Mouse (Mus musculus) limb, embryonic 13.5 days (tissue): ENCODE data around the gene Nbas. TPM values are rescaled to one million over a fixed set of nuclear protein-coding genes. Genes with fewer than 3 reads are reported as not detected.

ENCODE experiments used
- ATAC-seq: fragments of 200-750 bp; cut with Nextera tagmentation; 2 replicates; pipeline ENCODE4 v1.8.0; 2017; ENCODE audit warnings: low read depth, moderate number of reproducible peaks, moderate TSS enrichment; ENCODE audit not compliant: low FRiP score
- H3K27ac ChIP-seq: fragments of 300-500 bp; sonication (generic); 2 replicates; pipeline ENCODE4 v1.5.1; 2015; ENCODE audit warnings: inconsistent platforms, mild to moderate bottlenecking, moderate library complexity
- H3K27me3 ChIP-seq: fragments of 300-500 bp; sonication (generic); 2 replicates; pipeline ENCODE4 v1.6.1; 2015; ENCODE audit warnings: mild to moderate bottlenecking, inconsistent platforms
- H3K36me3 ChIP-seq: fragments of 300-500 bp; sonication (generic); 2 replicates; pipeline ENCODE4 v1.6.1; 2015; ENCODE audit warnings: inconsistent platforms, mild to moderate bottlenecking, moderate library complexity
- H3K4me1 ChIP-seq: fragments of 300-500 bp; sonication (generic); 2 replicates; pipeline ENCODE4 v1.6.1; 2015; ENCODE audit warnings: inconsistent platforms
- H3K4me2 ChIP-seq: fragments of 300-500 bp; sonication (generic); replicated peaks from 2 replicates; pipeline ENCODE4 v1.6.1; 2015; ENCODE audit warnings: inconsistent platforms, mild to moderate bottlenecking, moderate library complexity
- H3K4me3 ChIP-seq: fragments of 300-500 bp; sonication (generic); 2 replicates; pipeline ENCODE4 v1.5.1; 2015; ENCODE audit warnings: moderate library complexity, mild to moderate bottlenecking, inconsistent platforms
- H3K9ac ChIP-seq: fragments of 300-500 bp; sonication (generic); 2 replicates; pipeline ENCODE4 v1.6.1; 2015; ENCODE audit warnings: mild to moderate bottlenecking, inconsistent platforms
- H3K9me3 ChIP-seq: fragments of 300-500 bp; sonication (generic); 2 replicates; pipeline ENCODE4 v1.6.1; 2016; ENCODE audit warnings: inconsistent platforms
- WGBS: fragments of 180-500 bp; shearing (Covaris S2); methylation state at CpG from one replicate; pipeline ENCODE4 v1.1.7; 2015; 5-methylcytosine and 5-hydroxymethylcytosine counted together
- polyA plus RNA-seq: library from polyadenylated mRNA; unstranded; fragments of >200 nt; fragmentation: Nextera tagmentation; extraction: Ambion mirVana; gene quantifications from 2 replicates; pipeline ENCODE4 v1.2.1, GENCODE M21; 2015

Gene Nbas
- polyA plus RNA-seq, 1 experiment from 2014 or later, result 15.9 TPM

DNA sequence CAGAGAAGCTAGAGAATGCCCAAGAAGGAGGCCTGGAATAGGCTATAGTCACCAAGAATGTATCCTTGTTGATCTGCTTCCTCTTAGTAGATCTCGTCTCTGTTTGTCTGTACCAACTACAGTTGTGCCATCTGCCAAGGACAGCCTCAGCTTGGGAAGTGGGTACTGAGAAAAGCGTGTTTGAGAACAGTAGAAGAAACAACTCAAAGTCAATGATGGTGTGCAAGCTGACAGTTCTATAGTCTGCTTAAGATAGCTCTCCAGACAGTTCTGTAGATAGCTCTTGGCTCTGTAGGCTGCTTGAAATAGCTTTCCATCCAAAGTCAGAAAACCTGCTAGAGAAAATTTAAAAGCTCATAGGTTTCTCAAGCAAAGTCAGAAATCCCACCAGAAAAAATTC lies 149.7 kb downstream of the Nbas start:
- Histone ChIP-seq H3K4me3 (no peak overlapping the region), H3K9ac (no peak overlapping the region), H3K36me3 (peaks cover 25% of the 10 kb centered on the region), H3K4me1 (no peaks in the 10 kb centered on the region), H3K27ac (no peak overlapping the region), H3K9me3 (no peaks in the 10 kb centered on the region), H3K27me3 (no peaks in the 10 kb centered on the region), H3K4me2 (no peak overlapping the region)
- 90% methylated on average over 2 of the region's 2 CpGs for WGBS
- no peak for ATAC-seq

DNA sequence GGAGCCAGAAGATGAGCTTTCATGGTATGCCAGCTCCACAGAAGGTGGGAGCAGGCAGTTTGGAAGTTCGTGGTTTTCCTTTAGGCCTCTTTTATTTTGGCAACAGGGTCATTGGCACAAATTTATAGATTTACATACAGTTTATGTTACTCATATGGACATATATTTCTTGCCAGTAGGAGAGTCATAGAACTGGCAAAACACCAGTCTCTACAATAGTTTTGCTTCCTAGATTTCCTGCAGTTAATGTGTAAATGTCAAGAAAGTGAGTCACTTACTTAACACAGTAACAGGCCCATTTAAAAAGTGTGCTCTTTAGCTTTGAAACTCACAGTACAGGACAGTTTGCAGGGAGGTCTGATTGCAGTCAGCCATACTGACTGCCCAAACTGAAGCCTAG lies 161.3 kb downstream of the Nbas start:
- Histone ChIP-seq H3K9ac (no peak overlapping the region), H3K36me3 (peaks cover 17% of the 10 kb centered on the region), H3K4me2 (no peak overlapping the region), H3K27ac (no peak overlapping the region), H3K27me3 (no peaks in the 10 kb centered on the region), H3K4me3 (no peak overlapping the region), H3K9me3 (no peaks in the 10 kb centered on the region), H3K4me1 (no peaks in the 10 kb centered on the region)
- ATAC-seq, result no peak
- WGBS, result 74% methylated on average over 1 of the region's 1 CpGs

DNA sequence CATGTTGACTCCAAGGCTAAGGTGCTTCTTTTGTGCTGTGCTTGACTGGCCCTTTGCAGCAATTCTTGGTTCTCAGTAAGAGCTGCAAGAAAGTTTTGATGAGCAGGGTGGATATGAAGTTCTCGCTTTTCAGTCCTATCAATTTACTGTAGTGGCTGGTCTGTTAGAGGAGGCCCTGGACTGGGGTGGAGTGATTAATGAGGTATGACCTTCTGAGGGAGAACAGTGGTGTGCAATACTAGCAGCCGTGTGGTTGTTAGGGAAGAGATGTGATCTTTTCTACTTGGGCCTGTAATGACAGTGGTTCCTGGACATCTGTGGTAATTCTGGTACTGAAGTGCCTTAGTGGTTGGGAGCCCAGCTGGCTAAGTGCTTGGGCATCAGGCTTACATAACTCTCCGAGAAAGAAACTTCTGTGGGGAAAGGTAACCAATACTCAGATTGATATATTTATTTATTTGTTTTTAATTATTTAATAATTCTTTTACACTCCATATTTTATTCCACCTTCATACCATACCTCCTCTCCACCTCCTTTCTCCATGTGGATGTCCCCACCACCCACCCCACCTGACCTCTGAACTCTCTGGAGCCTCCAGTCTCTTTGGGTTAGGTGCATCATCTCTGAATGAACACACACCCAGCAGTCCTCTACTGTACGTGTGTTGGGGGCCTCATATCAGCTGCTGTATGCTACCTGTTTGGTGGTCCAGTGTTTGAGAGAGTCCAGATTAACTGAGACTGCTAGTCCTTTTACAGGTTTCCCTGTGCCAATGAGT lies 175.9 kb downstream of the Nbas start:
- H3K4me1 ChIP-seq, result peaks cover 4% of the 10 kb centered on the region; the same call in 1 of the 2 replicates
- no peak for ATAC-seq
- no peak overlapping the region for H3K4me2 ChIP-seq
- H3K36me3 ChIP-seq, result peaks cover 6% of the 10 kb centered on the region; the same call in 1 of the 2 replicates
- no peak overlapping the region for H3K9ac ChIP-seq
- H3K27ac ChIP-seq, result no peak overlapping the region
- H3K9me3 ChIP-seq, result no peaks in the 10 kb centered on the region
- no peaks in the 10 kb centered on the region for H3K27me3 ChIP-seq
- WGBS, result 64% methylated on average over 4 of the region's 4 CpGs
- H3K4me3 ChIP-seq, result no peak overlapping the region

DNA sequence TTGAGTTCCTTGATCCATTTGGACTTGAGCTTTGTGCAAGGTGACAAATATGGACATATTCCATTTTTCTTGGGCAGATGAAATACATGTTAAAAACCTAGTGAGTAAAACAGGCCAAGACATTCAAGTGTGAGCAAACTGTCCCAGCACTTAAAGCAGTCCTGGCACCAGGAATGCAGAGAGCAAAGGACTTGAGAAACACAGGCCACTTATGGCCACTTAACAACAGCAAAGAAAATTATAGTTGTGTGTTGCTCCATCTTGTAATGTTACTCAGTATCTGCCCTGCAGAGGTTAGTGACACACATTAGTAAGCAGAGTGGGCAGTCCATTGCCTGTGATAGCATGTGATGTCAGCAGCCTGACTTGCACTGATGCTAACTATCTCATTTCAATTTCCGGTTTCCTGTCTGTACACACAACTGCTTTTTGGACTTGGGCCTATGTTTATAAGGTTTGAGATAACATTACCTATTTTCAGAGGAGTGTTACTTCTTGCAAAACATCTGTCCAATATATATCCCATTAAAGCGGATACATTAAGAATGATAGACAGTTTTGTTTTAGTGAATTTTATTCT lies 176.6 kb downstream of the Nbas start:
- ATAC-seq, result no peak
- WGBS, result 90% methylated on average over 2 of the region's 2 CpGs
- peaks cover 6% of the 10 kb centered on the region; the same call in 1 of the 2 replicates for H3K36me3 ChIP-seq

DNA sequence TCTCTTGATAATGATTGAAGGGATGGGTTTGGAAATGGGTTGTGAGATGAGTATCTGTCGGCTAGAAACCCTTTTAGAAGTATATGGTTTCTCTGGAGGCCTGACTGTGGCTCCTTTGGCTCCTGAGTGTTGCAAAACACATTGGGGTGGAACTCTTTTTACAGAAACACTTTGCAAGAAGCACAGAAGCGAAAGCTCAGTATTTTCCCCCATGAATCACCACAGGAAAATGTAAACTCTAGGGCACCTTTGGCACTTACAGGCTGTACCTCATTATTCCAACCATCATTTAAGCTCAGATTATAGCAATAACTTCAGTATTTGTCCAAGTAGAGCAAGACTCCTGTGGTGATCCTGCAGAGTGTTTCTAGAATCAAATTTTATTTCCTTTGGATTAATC lies 180.0 kb downstream of the Nbas start:
- no peak for ATAC-seq
- Histone ChIP-seq H3K27me3 (no peaks in the 10 kb centered on the region), H3K9ac (no peak overlapping the region), H3K36me3 (no peaks in the 10 kb centered on the region), H3K4me1 (peaks cover 4% of the 10 kb centered on the region; the same call in 1 of the 2 replicates), H3K4me3 (no peak overlapping the region), H3K4me2 (no peak overlapping the region), H3K9me3 (no peaks in the 10 kb centered on the region), H3K27ac (no peak overlapping the region)
- 70% methylated on average over 2 of the region's 2 CpGs for WGBS

More for the DNA sequence above, 176.6 kb downstream of the Nbas start:
- H3K4me1 ChIP-seq, result peaks cover 4% of the 10 kb centered on the region; the same call in 1 of the 2 replicates
- no peak overlapping the region for H3K4me3 ChIP-seq
- H3K27me3 ChIP-seq, result no peaks in the 10 kb centered on the region
- no peak overlapping the region for H3K27ac ChIP-seq
- H3K9me3 ChIP-seq, result no peaks in the 10 kb centered on the region
- no peak overlapping the region for H3K4me2 ChIP-seq
- H3K9ac ChIP-seq, result no peak overlapping the region

DNA sequence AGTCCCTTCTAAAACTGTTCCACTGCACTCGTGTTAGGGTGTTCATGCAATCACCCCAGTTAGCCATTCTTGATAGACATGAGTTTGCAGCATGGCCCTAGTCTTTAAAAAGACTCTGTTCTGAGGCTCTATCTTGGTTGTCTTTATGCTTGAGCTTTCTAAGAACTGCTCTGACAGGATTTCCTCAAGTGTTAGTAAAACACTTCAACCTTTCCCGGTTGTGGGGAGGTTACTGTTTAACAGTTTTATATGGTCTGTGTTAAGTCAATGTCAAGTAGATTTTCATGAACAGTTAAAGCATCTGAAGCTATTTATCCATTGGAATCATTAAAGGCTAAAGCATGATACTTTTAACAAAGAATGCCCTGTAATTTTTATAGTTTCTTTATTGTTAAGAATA lies 183.1 kb downstream of the Nbas start:
- H3K27ac ChIP-seq, result no peak overlapping the region
- no peak overlapping the region for H3K4me2 ChIP-seq
- H3K36me3 ChIP-seq, result peaks cover 6% of the 10 kb centered on the region
- H3K4me3 ChIP-seq, result no peak overlapping the region
- 75% methylated on average over 2 of the region's 2 CpGs for WGBS
- H3K4me1 ChIP-seq, result no peaks in the 10 kb centered on the region
- no peak overlapping the region for H3K9ac ChIP-seq
- H3K9me3 ChIP-seq, result no peaks in the 10 kb centered on the region
- no peaks in the 10 kb centered on the region for H3K27me3 ChIP-seq
- no peak for ATAC-seq

DNA sequence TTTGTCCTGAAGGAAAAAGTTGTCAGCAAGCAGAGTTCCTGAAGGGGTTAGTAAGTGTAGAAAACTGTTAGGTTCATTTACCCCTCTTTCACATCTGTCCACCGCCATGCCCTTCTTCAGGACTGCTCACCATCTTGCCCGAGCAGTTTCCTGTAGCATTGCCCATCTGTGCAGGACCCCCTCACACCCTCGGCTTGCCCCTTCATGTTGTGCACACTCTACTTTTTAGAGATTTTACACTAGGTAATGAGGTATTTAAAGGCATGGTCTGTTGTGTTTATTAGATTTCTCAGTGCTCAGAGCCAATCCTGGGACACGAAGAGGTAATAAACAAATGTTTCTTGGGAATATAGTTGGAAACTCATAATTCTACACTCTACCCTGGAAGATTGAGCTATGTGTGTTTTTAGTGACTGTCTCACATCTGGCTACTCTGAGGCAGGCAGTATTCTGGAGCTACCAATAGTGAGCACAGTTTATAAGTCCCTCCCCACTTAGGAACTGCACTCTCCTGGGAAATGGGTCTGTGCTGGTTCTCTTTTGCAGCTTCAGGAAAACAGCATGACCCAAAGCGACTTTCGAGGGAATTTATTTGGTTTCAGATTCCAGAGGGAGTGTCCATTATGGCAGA lies 191.4 kb downstream of the Nbas start:
- no peak overlapping the region for H3K4me2 ChIP-seq
- H3K9me3 ChIP-seq, result no peaks in the 10 kb centered on the region
- WGBS, result 31% methylated on average over 6 of the region's 6 CpGs
- H3K9ac ChIP-seq, result no peak overlapping the region
- H3K4me3 ChIP-seq, result no peak overlapping the region
- H3K27me3 ChIP-seq, result no peaks in the 10 kb centered on the region
- H3K4me1 ChIP-seq, result peaks cover 26% of the 10 kb centered on the region
- peak; percentile 91 for ATAC-seq
- peak overlapping the region; percentile 39; the same call in 1 of the 2 replicates for H3K27ac ChIP-seq
- peaks cover 9% of the 10 kb centered on the region for H3K36me3 ChIP-seq

DNA sequence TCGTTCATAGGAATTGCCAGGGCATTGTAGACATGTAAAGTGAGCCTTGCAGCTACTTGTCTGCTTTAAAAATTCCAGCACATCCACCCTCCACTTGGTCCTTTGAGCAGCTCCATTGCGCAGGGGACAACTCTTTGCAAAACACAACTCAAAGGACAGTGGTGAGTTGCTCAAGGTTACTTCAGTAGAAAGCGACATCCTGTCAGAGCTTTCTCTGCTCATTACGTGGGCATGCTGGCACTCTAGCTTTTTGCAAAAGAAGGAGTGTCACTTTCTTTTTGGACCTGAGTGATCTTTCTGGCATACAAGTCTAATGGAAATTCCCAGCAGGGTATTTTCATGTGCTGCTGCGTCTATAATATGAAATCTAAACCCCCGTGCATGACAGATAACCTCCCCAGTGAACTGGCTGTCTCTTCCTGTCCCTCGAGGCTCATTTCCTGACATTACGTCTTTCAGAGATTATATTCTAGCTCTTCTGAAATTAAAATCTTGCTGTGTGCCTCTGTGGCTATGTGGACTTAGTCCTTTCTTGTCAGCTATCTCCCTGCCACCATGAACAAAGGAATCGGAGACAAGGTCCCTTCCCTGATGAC lies 192.7 kb downstream of the Nbas start:
- H3K4me1 ChIP-seq, result peaks cover 26% of the 10 kb centered on the region
- no peaks in the 10 kb centered on the region for H3K27me3 ChIP-seq
- H3K9ac ChIP-seq, result no peak overlapping the region
- H3K4me3 ChIP-seq, result no peak overlapping the region
- no peaks in the 10 kb centered on the region for H3K9me3 ChIP-seq
- WGBS, result 71% methylated on average over 9 of the region's 9 CpGs
- peaks cover 3% of the 10 kb centered on the region; the same call in 1 of the 2 replicates for H3K36me3 ChIP-seq
- H3K4me2 ChIP-seq, result no peak overlapping the region
- no peak for ATAC-seq
- no peak overlapping the region for H3K27ac ChIP-seq

DNA sequence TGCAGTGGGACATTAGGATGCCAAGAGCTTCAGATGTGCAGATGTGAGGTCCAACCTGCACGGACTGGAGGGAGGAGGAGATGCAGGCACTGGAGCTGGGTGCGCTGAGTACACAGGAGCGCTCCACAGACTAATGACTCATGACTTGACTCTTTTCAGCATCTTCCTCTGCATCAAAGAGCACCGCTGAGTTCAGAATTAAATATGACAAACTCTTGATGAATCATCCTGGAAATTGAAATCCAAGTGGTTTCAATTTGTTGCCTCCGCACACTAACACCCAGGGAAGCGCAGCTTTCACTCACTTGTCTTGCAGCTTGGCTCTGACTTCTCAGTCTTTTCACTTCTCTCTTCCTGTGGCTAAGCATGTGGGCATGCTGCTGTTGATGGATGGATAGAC lies 193.5 kb downstream of the Nbas start:
- no peak overlapping the region for H3K4me2 ChIP-seq
- H3K36me3 ChIP-seq, result peaks cover 3% of the 10 kb centered on the region; the same call in 1 of the 2 replicates
- no peaks in the 10 kb centered on the region for H3K9me3 ChIP-seq
- H3K9ac ChIP-seq, result no peak overlapping the region
- WGBS, result 83% methylated on average over 6 of the region's 6 CpGs
- H3K4me3 ChIP-seq, result no peak overlapping the region
- no peaks in the 10 kb centered on the region for H3K27me3 ChIP-seq
- H3K27ac ChIP-seq, result no peak overlapping the region
- peaks cover 27% of the 10 kb centered on the region for H3K4me1 ChIP-seq
- ATAC-seq, result no peak

DNA sequence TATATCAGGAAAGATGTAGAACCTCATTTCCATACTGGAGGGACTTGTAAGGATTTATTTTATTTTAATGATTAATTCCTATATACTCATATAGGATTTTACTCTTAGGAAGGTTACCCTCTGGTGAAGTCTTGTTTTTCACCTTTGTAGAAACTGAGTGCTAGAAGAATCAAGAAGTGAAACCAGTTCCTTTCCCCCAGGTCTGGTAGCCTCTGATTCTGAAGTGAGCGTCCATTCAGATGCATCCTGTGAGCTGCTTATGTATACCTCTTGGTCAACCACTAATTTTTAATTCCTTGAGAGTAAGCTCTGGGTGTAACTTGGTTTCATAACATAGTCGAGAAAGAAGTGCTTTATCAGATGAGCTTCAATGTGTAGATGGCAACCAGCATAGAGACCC lies 196.6 kb downstream of the Nbas start:
- no peaks in the 10 kb centered on the region for H3K9me3 ChIP-seq
- no peak for ATAC-seq
- no peak overlapping the region for H3K4me3 ChIP-seq
- H3K4me2 ChIP-seq, result no peak overlapping the region
- 93% methylated on average over 2 of the region's 2 CpGs for WGBS
- no peaks in the 10 kb centered on the region for H3K27me3 ChIP-seq
- no peaks in the 10 kb centered on the region; the same call in 1 of the 2 replicates for H3K36me3 ChIP-seq
- no peak overlapping the region for H3K27ac ChIP-seq
- H3K9ac ChIP-seq, result no peak overlapping the region
- peaks cover 19% of the 10 kb centered on the region for H3K4me1 ChIP-seq

DNA sequence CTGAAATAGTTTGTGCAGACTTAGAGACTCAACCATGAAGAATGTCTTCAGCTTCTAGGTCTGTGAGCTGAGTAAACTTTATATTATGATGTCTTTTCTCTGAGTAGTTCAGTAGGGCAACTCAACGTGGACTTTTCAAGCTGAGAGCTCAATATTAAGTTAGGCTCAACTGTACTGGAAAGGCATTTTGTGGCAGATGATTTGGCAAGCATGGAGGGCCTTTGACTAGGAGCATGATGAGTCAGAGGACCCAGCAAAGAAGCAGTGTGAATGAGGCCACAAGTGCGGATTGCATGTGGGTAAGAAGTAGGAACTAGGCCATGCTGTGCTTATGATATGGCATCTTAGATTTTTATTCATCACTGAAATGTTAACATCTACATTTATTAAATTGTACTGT lies 205.9 kb downstream of the Nbas start:
- 90% methylated on average over 2 of the region's 2 CpGs for WGBS

DNA sequence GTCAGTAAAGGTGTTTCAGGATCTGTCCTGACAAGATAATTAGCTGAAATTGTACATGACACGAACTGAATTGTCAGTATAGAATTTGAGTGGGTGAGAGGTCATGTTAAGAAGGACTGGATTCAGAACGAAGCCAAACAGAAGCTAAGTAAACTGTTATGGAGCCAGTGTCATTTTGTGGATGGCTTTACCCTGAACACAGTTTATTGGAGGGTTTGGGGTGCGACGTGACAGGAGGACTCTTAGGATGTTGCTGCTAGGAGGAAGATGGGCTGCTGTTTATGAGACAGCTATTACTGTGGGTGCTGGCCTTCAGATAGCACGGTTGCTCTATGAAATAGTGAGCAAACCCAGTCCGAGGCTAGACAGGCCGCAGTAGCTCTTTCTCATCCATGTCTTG lies 210.2 kb downstream of the Nbas start:
- Histone ChIP-seq H3K9me3 (no peaks in the 10 kb centered on the region), H3K27me3 (no peaks in the 10 kb centered on the region), H3K4me1 (no peaks in the 10 kb centered on the region), H3K36me3 (peaks cover 22% of the 10 kb centered on the region), H3K27ac (no peak overlapping the region), H3K4me3 (no peak overlapping the region), H3K9ac (no peak overlapping the region), H3K4me2 (no peak overlapping the region)
- no peak for ATAC-seq
- 83% methylated on average over 7 of the region's 7 CpGs for WGBS

More for the DNA sequence above, 205.9 kb downstream of the Nbas start:
- H3K4me2 ChIP-seq, result no peak overlapping the region
- no peak overlapping the region for H3K27ac ChIP-seq
- H3K36me3 ChIP-seq, result peaks cover 21% of the 10 kb centered on the region
- no peak overlapping the region for H3K4me3 ChIP-seq
- H3K9me3 ChIP-seq, result no peaks in the 10 kb centered on the region
- no peaks in the 10 kb centered on the region for H3K4me1 ChIP-seq
- no peak overlapping the region for H3K9ac ChIP-seq
- no peaks in the 10 kb centered on the region for H3K27me3 ChIP-seq
- ATAC-seq, result no peak
